Mouse (Mus musculus) thymus, postnatal 14 days (tissue): ENCODE data around the gene Igfbp2.
A peak's percentile ranks its signal among the peaks of the same experiment; 100 is the strongest.

Experiments
- DNase-seq: peaks from one replicate; pipeline ENCODE4 v3.0.0; 2021

Igfbp2 gene

GRCm38 (mm10) chr1:72856209-72856909 is 32.1 kb downstream of the Igfbp2 start:
- DNase-seq = no peak

- DNase-seq = no peak
Measured at GRCm38 (mm10) chr1:72857142-72857541, 32.8 kb downstream of the Igfbp2 start.

- no peak for DNase-seq
Measured at GRCm38 (mm10) chr1:72857631-72858030, 33.3 kb downstream of the Igfbp2 start.

GRCm38 (mm10) chr1:72858286-72858685 is 34.0 kb downstream of the Igfbp2 start:
- no peak for DNase-seq

GRCm38 (mm10) chr1:72858874-72859273 is 34.6 kb downstream of the Igfbp2 start:
- no peak for DNase-seq

- no peak for DNase-seq
Measured at GRCm38 (mm10) chr1:72859963-72860362, 35.7 kb downstream of the Igfbp2 start.

- DNase-seq = no peak
Measured at GRCm38 (mm10) chr1:72860502-72860901, 36.2 kb downstream of the Igfbp2 start.

- no peak for DNase-seq
Measured at GRCm38 (mm10) chr1:72861702-72862101, 37.4 kb downstream of the Igfbp2 start.

GRCm38 (mm10) chr1:72862248-72862647 is 37.9 kb downstream of the Igfbp2 start:
- DNase-seq = no peak

GRCm38 (mm10) chr1:72863692-72864091 is 39.4 kb downstream of the Igfbp2 start:
- no peak for DNase-seq

GRCm38 (mm10) chr1:72864272-72864671 is 40.0 kb downstream of the Igfbp2 start:
- no peak for DNase-seq

GRCm38 (mm10) chr1:72865900-72866299 is 41.6 kb downstream of the Igfbp2 start:
- DNase-seq = peak; percentile 48

- no peak for DNase-seq
Measured at GRCm38 (mm10) chr1:72866417-72866816, 42.1 kb downstream of the Igfbp2 start.

- no peak for DNase-seq
Measured at GRCm38 (mm10) chr1:72867346-72867745, 43.0 kb downstream of the Igfbp2 start.

GRCm38 (mm10) chr1:72868429-72869215 is 44.3 kb downstream of the Igfbp2 start:
- no peak for DNase-seq

GRCm38 (mm10) chr1:72869275-72869674 is 45.0 kb downstream of the Igfbp2 start:
- no peak for DNase-seq

- DNase-seq = peak; percentile 56
Measured at GRCm38 (mm10) chr1:72869681-72870614, 45.6 kb downstream of the Igfbp2 start.

GRCm38 (mm10) chr1:72870615-72871336 is 46.5 kb downstream of the Igfbp2 start:
- DNase-seq = no peak

GRCm38 (mm10) chr1:72871337-72871696 is 47.0 kb downstream of the Igfbp2 start:
- DNase-seq = no peak

GRCm38 (mm10) chr1:72871697-72872411 is 47.6 kb downstream of the Igfbp2 start:
- DNase-seq = no peak

- DNase-seq = peak; percentile 39
Measured at GRCm38 (mm10) chr1:72872521-72872920, 48.2 kb downstream of the Igfbp2 start.

- DNase-seq = no peak
Measured at GRCm38 (mm10) chr1:72873078-72873477, 48.8 kb downstream of the Igfbp2 start.
